Mouse (Mus musculus) stomach, embryonic 15.5 days (tissue): ENCODE measurements at regions not wholly inside any gene's neighbourhood (a gene's known extent, or its start where the extent isn't known, plus 50 kb on each side); places are given as distances from the start of the nearest gene placed in this dataset.

Experiments used
- ATAC-seq: fragments of 200-750 bp; cut with Nextera tagmentation; 2 replicates; pipeline ENCODE4 v1.8.0; 2017; ENCODE audit warnings: low read depth, moderate number of reproducible peaks, moderate TSS enrichment; ENCODE audit not compliant: insufficient read depth, low FRiP score
- H3K27ac ChIP-seq: fragments of 300-500 bp; sonication (generic); 2 replicates; pipeline ENCODE4 v1.5.1; 2015; ENCODE audit warnings: mild to moderate bottlenecking, inconsistent platforms
- H3K27me3 ChIP-seq: fragments of 300-500 bp; sonication (generic); replicated peaks from 2 replicates; pipeline ENCODE4 v1.6.1; 2015; ENCODE audit warnings: inconsistent platforms
- H3K36me3 ChIP-seq: fragments of 300-500 bp; sonication (generic); 2 replicates; pipeline ENCODE4 v1.6.1; 2015; ENCODE audit warnings: inconsistent platforms
- H3K4me1 ChIP-seq: fragments of 300-500 bp; sonication (generic); 2 replicates; pipeline ENCODE4 v1.6.1; 2015; ENCODE audit warnings: inconsistent platforms
- H3K4me2 ChIP-seq: fragments of 300-500 bp; sonication (generic); 2 replicates; pipeline ENCODE4 v1.6.1; 2015; ENCODE audit warnings: mild to moderate bottlenecking, inconsistent platforms
- H3K4me3 ChIP-seq: fragments of 300-500 bp; sonication (generic); replicated peaks from 2 replicates; pipeline ENCODE4 v1.5.1; 2015; ENCODE audit warnings: inconsistent platforms
- H3K9ac ChIP-seq: fragments of 300-500 bp; sonication (generic); 2 replicates; pipeline ENCODE4 v1.6.1; 2015; ENCODE audit warnings: inconsistent platforms
- H3K9me3 ChIP-seq: fragments of 300-500 bp; sonication (generic); 2 replicates; pipeline ENCODE4 v1.6.1; 2016; ENCODE audit warnings: inconsistent platforms
- WGBS: fragments of 180-500 bp; shearing (Covaris S2); methylation state at CpG from one replicate; pipeline ENCODE4 v1.1.7; 2015; 5-methylcytosine and 5-hydroxymethylcytosine counted together

- H3K27me3 ChIP-seq, result no peaks in the 10 kb centered on the region
- H3K4me1 ChIP-seq, result no peaks in the 10 kb centered on the region
- ATAC-seq, result no peak
- H3K9ac ChIP-seq, result no peak overlapping the region
- no peak overlapping the region for H3K4me3 ChIP-seq
- no peak overlapping the region for H3K4me2 ChIP-seq
- H3K9me3 ChIP-seq, result no peaks in the 10 kb centered on the region
- 69% methylated on average over 4 of the region's 4 CpGs for WGBS
- H3K27ac ChIP-seq, result no peak overlapping the region
- no peaks in the 10 kb centered on the region for H3K36me3 ChIP-seq
Observed at GRCm38 (mm10) chr9:98791709-98792108, 50.6 kb upstream of the Prr23a1 start.

GRCm38 (mm10) chr9:98773651-98774185 lies 68.6 kb upstream of the Prr23a1 start:
- Histone ChIP-seq H3K4me1 (no peaks in the 10 kb centered on the region), H3K27ac (no peak overlapping the region), H3K27me3 (no peaks in the 10 kb centered on the region), H3K9me3 (no peaks in the 10 kb centered on the region), H3K4me3 (no peak overlapping the region), H3K9ac (no peak overlapping the region), H3K4me2 (no peak overlapping the region), H3K36me3 (no peaks in the 10 kb centered on the region)
- no peak for ATAC-seq
- WGBS, result 75% methylated on average over 5 of the region's 5 CpGs

- ATAC-seq, result no peak
- Histone ChIP-seq H3K4me1 (no peaks in the 10 kb centered on the region), H3K4me3 (no peak overlapping the region), H3K36me3 (no peaks in the 10 kb centered on the region), H3K4me2 (no peak overlapping the region), H3K9ac (no peak overlapping the region), H3K9me3 (no peaks in the 10 kb centered on the region), H3K27ac (no peak overlapping the region), H3K27me3 (no peaks in the 10 kb centered on the region)
- 83% methylated on average over 11 of the region's 11 CpGs for WGBS
Observed at GRCm38 (mm10) chr9:98773212-98773611, 69.1 kb upstream of the Prr23a1 start.

- no peaks in the 10 kb centered on the region for H3K9me3 ChIP-seq
- no peak overlapping the region for H3K4me3 ChIP-seq
- H3K4me2 ChIP-seq, result no peak overlapping the region
- no peak overlapping the region for H3K27ac ChIP-seq
- ATAC-seq, result no peak
- no peaks in the 10 kb centered on the region for H3K36me3 ChIP-seq
- no peak overlapping the region for H3K9ac ChIP-seq
- 76% methylated on average over 4 of the region's 4 CpGs for WGBS
- no peaks in the 10 kb centered on the region for H3K27me3 ChIP-seq
- H3K4me1 ChIP-seq, result peaks cover 6% of the 10 kb centered on the region; the same call in 1 of the 2 replicates
Observed at GRCm38 (mm10) chr9:98754764-98755163, 87.5 kb upstream of the Prr23a1 start.

GRCm38 (mm10) chr9:98753356-98753953 lies 88.8 kb upstream of the Prr23a1 start:
- no peak overlapping the region for H3K4me3 ChIP-seq
- no peak; the same call in 1 of the 2 replicates for ATAC-seq
- H3K4me1 ChIP-seq, result peaks cover 6% of the 10 kb centered on the region; the same call in 1 of the 2 replicates
- H3K27me3 ChIP-seq, result no peaks in the 10 kb centered on the region
- H3K36me3 ChIP-seq, result no peaks in the 10 kb centered on the region
- 47% methylated on average over 6 of the region's 6 CpGs for WGBS
- no peak overlapping the region for H3K27ac ChIP-seq
- H3K9ac ChIP-seq, result no peak overlapping the region
- no peaks in the 10 kb centered on the region for H3K9me3 ChIP-seq
- no peak overlapping the region for H3K4me2 ChIP-seq

- Histone ChIP-seq H3K4me3 (no peak overlapping the region), H3K4me1 (no peaks in the 10 kb centered on the region)
- no peak for ATAC-seq
Observed at GRCm38 (mm10) chr9:98743785-98744184, 98.5 kb upstream of the Prr23a1 start.

GRCm38 (mm10) chr9:98727276-98727860 lies 114.9 kb upstream of the Prr23a1 start:
- ATAC-seq, result peak; percentile 66; the same call in 1 of the 2 replicates
- 34% methylated on average over 5 of the region's 5 CpGs for WGBS
- Histone ChIP-seq H3K9ac (no peak overlapping the region), H3K27ac (peak overlapping the region; percentile 45; the same call in 1 of the 2 replicates), H3K36me3 (no peaks in the 10 kb centered on the region), H3K9me3 (no peaks in the 10 kb centered on the region), H3K4me1 (0 out of 2 replicates have a peak, but pooled peaks cover 7% of the 10 kb centered on the region), H3K27me3 (no peaks in the 10 kb centered on the region), H3K4me2 (no peak overlapping the region; the same call in 1 of the 2 replicates), H3K4me3 (no peak overlapping the region)

More at GRCm38 (mm10) chr9:98743785-98744184, 98.5 kb upstream of the Prr23a1 start:
- Histone ChIP-seq H3K36me3 (no peaks in the 10 kb centered on the region), H3K27me3 (no peaks in the 10 kb centered on the region), H3K4me2 (no peak overlapping the region), H3K9ac (no peak overlapping the region), H3K27ac (no peak overlapping the region), H3K9me3 (no peaks in the 10 kb centered on the region)

- ATAC-seq, result peak; percentile 50
- Histone ChIP-seq H3K4me1 (0 out of 2 replicates have a peak, but pooled peaks cover 7% of the 10 kb centered on the region), H3K27me3 (no peaks in the 10 kb centered on the region), H3K4me3 (no peak overlapping the region), H3K36me3 (no peaks in the 10 kb centered on the region), H3K4me2 (no peak overlapping the region), H3K9me3 (no peaks in the 10 kb centered on the region), H3K9ac (no peak overlapping the region), H3K27ac (no peak overlapping the region)
- WGBS, result 42% methylated on average over 5 of the region's 5 CpGs
Observed at GRCm38 (mm10) chr9:98726638-98727037, 115.7 kb upstream of the Prr23a1 start.

GRCm38 (mm10) chr9:98722885-98723284 lies 119.4 kb upstream of the Prr23a1 start:
- H3K9me3 ChIP-seq, result no peaks in the 10 kb centered on the region
- 81% methylated on average over 3 of the region's 3 CpGs for WGBS
- H3K4me1 ChIP-seq, result 0 out of 2 replicates have a peak, but pooled peaks cover 7% of the 10 kb centered on the region
- H3K27me3 ChIP-seq, result no peaks in the 10 kb centered on the region
- no peak for ATAC-seq
- no peak overlapping the region for H3K4me2 ChIP-seq
- H3K36me3 ChIP-seq, result no peaks in the 10 kb centered on the region
- no peak overlapping the region for H3K4me3 ChIP-seq
- H3K27ac ChIP-seq, result no peak overlapping the region
- no peak overlapping the region for H3K9ac ChIP-seq

- ATAC-seq, result no peak
- Histone ChIP-seq H3K27ac (no peak overlapping the region), H3K4me1 (no peaks in the 10 kb centered on the region), H3K4me2 (no peak overlapping the region), H3K27me3 (no peaks in the 10 kb centered on the region), H3K9me3 (no peaks in the 10 kb centered on the region), H3K4me3 (no peak overlapping the region), H3K36me3 (no peaks in the 10 kb centered on the region), H3K9ac (no peak overlapping the region)
- 88% methylated on average over 5 of the region's 5 CpGs for WGBS
Observed at GRCm38 (mm10) chr9:98721381-98721780, 119.9 kb upstream of the Mrps22 start.

GRCm38 (mm10) chr9:98717701-98718270 lies 116.3 kb upstream of the Mrps22 start:
- H3K27ac ChIP-seq, result no peak overlapping the region
- H3K9ac ChIP-seq, result no peak overlapping the region
- no peaks in the 10 kb centered on the region for H3K27me3 ChIP-seq
- WGBS, result 54% methylated on average over 11 of the region's 11 CpGs
- no peaks in the 10 kb centered on the region for H3K4me1 ChIP-seq
- H3K4me3 ChIP-seq, result no peak overlapping the region
- H3K36me3 ChIP-seq, result no peaks in the 10 kb centered on the region
- no peaks in the 10 kb centered on the region for H3K9me3 ChIP-seq
- no peak overlapping the region for H3K4me2 ChIP-seq
- ATAC-seq, result no peak

GRCm38 (mm10) chr9:98714661-98715060 lies 113.2 kb upstream of the Mrps22 start:
- WGBS, result 72% methylated on average over 9 of the region's 9 CpGs
- Histone ChIP-seq H3K4me2 (no peak overlapping the region), H3K9me3 (no peaks in the 10 kb centered on the region), H3K27me3 (no peaks in the 10 kb centered on the region), H3K4me3 (no peak overlapping the region), H3K9ac (no peak overlapping the region), H3K4me1 (no peaks in the 10 kb centered on the region), H3K27ac (no peak overlapping the region), H3K36me3 (no peaks in the 10 kb centered on the region)
- ATAC-seq, result no peak
